Mouse (Mus musculus) kidney, adult 8-10 months (tissue): Measurements from ENCODE around the gene Ppp6r3.
A peak's percentile ranks its signal among the peaks of the same experiment; 100 is the strongest.

Experiments used
- DNase-seq, 2 experiments: peaks; one replicate each; pipeline ENCODE4 v3.0.0; 2022

Gene Ppp6r3

GRCm38 (mm10) chr19:3574593-3575094 lies 905 bp downstream of the Ppp6r3 start:
- DNase-seq: peak in 1 of 2 experiments; percentile 40

- no peak for DNase-seq
Observed at GRCm38 (mm10) chr19:3564309-3564708, 11.2 kb downstream of the Ppp6r3 start.

GRCm38 (mm10) chr19:3562752-3563151 lies 12.8 kb downstream of the Ppp6r3 start:
- no peak for DNase-seq

DNA sequence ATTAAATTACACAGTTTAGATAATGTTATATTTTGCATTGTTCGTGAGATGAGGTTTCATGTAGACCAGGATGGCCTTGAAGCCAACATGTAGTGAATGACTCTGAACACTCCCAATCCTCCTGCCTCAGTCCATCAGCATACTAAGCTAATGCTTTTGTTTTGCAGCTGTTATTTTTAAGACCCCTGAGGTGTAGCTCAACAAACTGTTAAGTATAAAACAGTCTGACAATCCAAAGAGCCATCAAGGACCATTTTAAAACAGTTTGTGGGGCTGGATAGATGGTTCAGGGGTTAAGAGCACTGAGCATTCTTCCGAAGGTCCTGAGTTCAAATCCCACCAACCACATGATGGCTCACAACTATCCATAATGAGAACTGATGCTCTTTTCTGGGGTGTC lies 13.3 kb downstream of the Ppp6r3 start:
- DNase-seq: no peak

DNA sequence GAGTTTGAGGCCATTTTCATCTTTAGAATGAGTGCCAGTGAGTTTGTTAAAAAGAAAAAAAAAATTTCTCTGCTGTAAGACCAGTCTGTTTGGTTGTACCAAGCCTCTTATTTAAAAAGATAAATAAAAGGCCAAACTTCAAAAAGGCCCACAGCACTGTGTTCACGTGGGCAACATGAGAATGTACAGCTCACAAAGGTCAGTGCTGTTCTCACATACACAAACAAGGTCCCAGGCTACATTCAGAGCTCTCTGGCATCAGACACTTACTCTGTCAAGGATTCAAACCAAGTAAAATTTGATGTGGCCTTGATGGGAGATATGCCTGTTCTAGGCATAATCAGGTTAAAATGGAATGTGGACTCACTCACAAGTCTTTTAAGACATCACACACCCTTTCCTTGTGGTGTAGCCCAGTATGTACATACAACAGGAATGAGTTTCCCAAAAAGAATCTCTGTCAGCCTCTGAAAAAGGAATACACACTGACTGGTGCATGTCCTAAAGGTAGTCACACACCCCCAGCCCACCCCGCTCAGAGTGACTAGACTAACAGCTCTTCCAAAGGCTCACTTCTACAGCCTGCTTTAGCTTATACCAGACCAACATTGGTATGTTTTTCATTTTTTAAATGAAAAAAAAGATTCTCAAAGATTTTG lies 19.3 kb downstream of the Ppp6r3 start:
- no peak for DNase-seq

DNA sequence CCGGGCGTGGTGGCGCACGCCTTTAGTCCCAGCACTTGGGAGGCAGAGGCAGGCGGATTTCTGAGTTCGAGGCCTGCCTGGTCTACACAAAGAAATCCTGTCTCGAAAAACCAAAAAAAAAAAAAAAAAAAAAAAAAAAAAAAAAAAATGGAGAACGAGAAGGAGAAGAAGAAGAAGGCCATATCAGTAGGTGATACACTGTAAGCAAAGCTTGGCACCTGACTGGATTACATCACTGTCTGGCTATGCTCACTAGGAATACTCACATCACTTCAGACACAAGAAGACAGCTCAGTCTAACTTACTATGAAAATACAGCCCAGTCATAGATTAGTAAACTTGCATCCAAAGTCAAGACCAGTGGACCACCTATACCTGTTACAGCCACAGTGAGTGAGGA lies 20.8 kb downstream of the Ppp6r3 start:
- no peak for DNase-seq

DNA sequence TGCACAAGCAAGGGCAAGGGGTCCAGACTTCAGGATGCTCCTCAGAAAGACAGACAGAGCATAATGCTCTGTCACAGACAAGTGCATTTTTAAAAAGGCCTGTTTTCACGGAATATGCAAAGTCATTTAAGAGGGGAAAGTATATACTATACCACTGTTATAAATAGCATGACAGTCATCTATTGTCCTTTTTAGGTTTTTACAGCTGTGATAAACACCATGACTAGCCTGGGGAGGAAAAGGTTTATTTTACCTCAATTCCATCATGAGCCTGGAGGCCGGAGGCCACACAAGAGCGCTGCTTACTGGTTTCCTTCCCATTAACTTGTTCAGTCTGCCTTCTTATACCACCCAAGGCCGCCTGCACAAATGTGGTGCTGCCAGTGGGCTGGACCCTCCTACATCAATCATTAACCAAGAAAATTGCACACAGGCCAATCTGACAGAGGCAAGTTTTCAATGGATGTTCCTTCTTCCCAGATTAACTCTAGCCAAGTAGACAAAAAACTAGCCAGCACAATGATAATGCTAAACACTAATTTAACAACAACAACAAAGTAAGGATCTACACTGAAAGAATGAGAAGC lies 23.9 kb downstream of the Ppp6r3 start:
- peak; percentile 78 to 79 for DNase-seq

DNA sequence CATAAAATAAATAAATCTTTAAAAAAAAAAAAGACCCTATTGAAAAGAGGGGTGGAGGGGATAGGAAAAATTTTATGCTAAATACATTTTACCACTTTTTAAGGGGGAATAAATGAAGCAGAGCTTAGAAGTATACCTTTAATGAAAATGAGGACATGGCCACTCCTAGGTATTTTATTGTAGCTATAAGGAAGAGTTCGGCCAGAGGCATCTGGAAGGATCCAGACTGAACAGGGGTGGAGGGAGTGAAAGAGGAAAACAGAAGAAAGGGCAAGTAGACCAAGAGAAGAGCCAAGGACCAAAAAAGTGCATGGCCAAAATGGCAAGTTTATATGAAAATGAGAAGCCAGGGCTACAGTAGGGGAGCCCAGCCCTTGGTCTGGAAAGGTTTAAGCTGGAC lies 25.4 kb downstream of the Ppp6r3 start:
- DNase-seq: no peak

GRCm38 (mm10) chr19:3549263-3549662 lies 26.3 kb downstream of the Ppp6r3 start:
- no peak for DNase-seq

GRCm38 (mm10) chr19:3548311-3548710 lies 27.2 kb downstream of the Ppp6r3 start:
- no peak for DNase-seq

DNA sequence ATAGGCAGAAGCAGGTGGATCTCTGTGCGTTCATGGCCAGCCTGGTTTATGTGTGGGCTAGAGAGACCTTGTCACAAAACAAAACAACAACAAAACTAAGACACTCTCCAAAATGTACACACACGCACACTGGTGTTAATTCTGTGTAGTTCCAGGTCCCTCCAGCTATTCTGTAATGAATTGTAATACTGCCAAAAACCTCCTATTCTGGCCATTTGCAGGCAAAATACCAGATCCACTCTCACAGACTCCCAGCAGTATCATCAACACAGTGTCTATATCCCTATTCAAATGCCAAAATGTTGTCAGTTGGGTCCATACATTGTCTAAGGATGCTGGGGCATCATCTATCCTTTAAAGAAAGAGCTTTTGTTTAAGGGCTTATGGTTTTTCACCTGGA lies 30.6 kb downstream of the Ppp6r3 start:
- DNase-seq: no peak

DNA sequence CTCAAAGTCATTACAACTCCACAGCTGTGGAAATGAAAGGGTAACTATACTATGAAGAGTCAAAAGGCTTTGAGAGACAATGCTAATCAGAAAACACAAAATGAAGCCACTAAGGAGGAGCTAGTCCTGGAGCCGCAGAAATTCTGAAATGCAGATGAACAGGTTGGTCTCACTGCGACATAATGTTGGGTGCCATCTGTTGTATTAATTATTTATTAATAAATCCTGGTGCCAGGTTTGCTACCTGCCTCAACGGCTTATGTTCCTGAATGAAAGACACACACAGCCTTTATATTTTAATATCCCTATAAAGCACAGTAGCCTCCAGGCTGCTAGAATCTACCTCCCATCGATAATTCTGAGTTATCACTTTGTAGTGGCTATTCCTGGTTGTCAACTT lies 33.0 kb downstream of the Ppp6r3 start:
- DNase-seq: no peak

DNA sequence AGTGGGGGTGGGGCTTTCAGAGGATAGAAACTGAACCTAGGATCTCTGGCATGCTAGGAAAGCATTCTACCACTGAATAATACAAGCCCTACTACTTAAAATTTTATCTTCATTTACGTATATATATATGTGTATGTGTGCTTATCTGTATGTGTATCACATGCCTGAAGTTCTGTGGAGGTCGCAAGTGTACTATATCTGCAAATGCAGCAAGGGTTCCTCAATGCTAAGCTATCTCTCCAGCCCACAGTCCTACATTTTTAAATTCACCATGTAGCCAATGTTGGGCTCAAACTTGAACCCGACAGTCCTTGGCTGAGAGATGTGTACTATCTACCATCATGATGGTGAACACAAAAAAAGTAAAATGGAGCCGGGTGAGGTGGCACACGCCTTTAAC lies 34.6 kb downstream of the Ppp6r3 start:
- no peak for DNase-seq

- DNase-seq: no peak
Observed at GRCm38 (mm10) chr19:3540254-3540653, 35.3 kb downstream of the Ppp6r3 start.

GRCm38 (mm10) chr19:3539456-3539855 lies 36.1 kb downstream of the Ppp6r3 start:
- peak; percentile 65 to 68 for DNase-seq

- no peak for DNase-seq
Observed at GRCm38 (mm10) chr19:3537658-3538057, 37.9 kb downstream of the Ppp6r3 start.

GRCm38 (mm10) chr19:3534945-3535344 lies 40.6 kb downstream of the Ppp6r3 start:
- no peak for DNase-seq

DNA sequence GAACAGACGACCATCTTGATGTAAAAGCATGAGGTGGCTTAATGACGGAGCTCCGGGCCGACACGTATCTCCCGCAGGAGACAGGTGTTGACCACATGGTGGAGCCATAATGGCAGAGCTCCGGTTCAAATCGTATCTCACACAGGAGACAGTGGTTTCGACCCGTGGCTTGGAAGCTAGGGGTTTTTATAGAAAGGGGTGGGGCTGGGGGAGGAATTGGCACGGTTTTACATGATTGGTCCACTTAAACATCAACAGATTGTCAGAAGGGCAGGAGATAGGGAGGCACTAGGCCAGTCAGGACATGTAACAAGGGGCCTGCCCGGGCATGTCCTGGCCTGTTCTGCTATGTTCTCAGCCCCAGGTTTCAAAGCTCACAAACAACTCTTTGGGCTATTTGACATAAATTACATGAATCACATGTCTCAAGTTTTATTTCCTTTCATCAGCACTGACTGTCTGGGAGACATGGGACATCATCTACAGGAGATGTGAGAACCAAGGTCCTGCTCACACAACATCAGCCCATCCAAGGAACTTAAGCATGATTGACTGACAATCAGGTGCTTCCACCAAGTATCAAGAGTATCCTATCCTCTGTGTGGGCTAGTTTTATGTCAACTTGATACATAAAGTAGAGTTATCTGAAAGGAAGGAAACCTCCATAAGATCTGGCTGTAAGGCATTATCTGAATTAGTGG lies 42.1 kb downstream of the Ppp6r3 start:
- peak in 1 of 2 experiments; percentile 32 for DNase-seq

DNA sequence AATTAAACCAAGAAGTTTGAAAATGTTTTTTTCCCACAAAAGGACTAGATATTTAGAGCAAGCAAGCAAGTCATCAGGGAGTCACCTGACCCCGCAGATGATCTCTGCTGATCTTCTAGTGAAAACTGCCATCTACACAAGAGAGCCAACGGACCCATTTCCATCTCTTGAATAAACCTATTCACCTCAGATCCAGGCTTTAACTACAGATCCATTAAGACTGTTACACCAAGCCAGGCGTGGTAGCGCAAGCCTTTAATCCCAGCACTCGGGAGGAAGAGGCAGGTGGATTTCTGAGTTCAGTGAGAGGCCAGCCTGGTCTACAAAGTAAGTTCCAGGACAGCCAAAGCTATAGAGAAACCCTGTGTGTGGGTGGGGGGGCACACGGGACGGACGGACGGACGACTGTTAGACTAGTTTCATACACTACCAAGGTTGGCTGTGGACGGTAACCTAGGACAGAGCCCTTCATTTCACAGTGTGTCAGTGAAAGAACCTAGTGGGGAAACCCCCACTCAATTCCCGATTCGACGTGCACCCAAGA lies 42.8 kb downstream of the Ppp6r3 start:
- no peak for DNase-seq

DNA sequence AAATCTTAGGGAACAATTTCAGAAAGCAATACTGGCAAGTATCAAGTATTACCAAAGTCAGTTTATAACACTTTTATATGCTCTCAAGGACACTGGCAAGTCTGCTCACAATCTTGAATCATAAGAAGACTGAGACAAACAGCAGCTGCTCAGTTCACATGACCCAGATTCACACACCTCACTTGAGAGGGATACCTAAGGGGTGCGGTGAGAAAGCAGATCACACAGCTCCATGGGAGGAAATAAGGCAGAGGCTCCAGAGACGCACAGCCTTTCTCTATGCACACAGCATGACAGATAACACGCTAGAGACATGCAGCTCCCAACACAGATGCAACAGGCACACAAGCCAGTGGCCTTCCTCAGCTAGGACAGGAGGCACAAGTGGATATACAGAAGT lies 45.8 kb downstream of the Ppp6r3 start:
- no peak for DNase-seq

DNA sequence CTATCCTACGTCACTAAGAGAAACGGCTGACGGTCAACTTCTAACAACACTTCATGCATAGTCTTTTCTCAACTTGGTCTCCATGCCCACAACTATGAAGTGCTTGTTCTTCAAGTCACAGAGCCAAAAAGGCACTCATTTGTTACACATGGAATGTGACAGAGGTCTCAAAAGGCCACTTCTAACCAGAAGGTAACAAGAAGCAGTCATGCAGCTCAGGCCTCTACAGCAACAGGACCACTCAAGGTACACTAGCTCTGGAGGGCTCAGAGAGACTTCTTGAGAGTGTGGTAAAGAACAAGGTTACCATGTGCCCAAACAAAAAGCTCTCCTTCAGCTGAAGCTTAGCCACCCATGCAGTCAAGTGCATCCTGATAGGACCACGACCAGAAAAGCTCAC lies 46.9 kb downstream of the Ppp6r3 start:
- DNase-seq: peak in 1 of 2 experiments; percentile 22

- no peak for DNase-seq
Observed at GRCm38 (mm10) chr19:3527531-3527930, 48.0 kb downstream of the Ppp6r3 start.

DNA sequence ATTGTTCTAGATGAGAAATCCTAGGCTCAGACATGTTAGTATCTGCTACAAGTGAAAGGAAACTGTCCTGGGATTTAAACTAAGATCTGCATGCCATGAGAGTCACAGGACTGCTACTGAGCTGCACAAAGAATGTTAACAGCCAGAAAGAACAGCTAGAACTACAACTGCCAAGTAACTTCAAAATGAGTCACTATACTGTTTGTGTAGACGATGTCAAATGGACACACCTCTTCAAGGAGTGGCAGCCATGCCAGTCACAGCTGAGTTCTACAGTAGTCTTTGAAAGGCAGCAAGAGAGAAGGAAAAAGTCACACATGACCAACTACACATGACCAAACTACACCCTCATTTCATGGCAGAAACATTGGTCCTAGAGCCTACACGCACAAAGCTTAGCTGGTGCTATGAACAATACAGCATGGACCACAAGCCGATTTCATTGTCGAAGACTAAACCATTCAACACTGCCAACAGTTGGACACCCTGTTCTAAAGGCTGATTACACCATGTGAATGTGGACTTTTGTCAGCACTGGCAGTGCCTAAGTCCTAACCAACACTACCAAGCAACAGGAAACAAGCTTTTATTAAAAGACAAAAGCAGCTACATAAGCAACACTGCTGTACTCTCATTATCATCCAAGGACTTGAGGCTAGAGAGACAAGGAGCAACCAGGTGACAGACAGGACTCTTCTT lies 55.9 kb downstream of the Ppp6r3 start:
- no peak for DNase-seq
